Mouse (Mus musculus) heart, embryonic 11.5 days (tissue): ENCODE data around the gene Adad2. TPM values are rescaled to one million over a fixed set of nuclear protein-coding genes. Genes with fewer than 3 reads are reported as not detected.

Experiments used
- ATAC-seq: fragments of 200-750 bp; cut with Nextera tagmentation; replicated peaks from 2 replicates; pipeline ENCODE4 v1.8.0; 2017; ENCODE audit warnings: moderate library complexity; ENCODE audit not compliant: insufficient number of reproducible peaks, low FRiP score, low TSS enrichment
- H3K27ac ChIP-seq: fragments of 300-500 bp; sonication (generic); 2 replicates; pipeline ENCODE4 v1.5.1; 2014; ENCODE audit warnings: mild to moderate bottlenecking, low read depth, low read length
- H3K27me3 ChIP-seq: fragments of 300-500 bp; sonication (generic); 2 replicates; pipeline ENCODE4 v1.6.1; 2014; ENCODE audit warnings: mild to moderate bottlenecking, low read length, mixed read lengths; ENCODE audit not compliant: control insufficient read depth, insufficient read depth
- H3K36me3 ChIP-seq: fragments of 300-500 bp; sonication (generic); 2 replicates; pipeline ENCODE4 v1.6.1; 2014; ENCODE audit warnings: mild to moderate bottlenecking, low read length, moderate library complexity, mixed read lengths; ENCODE audit not compliant: control insufficient read depth, insufficient read depth
- H3K4me1 ChIP-seq: fragments of 300-500 bp; sonication (generic); 2 replicates; pipeline ENCODE4 v1.6.1; 2014; ENCODE audit warnings: low read length; ENCODE audit not compliant: control insufficient read depth, insufficient read depth
- H3K4me2 ChIP-seq: fragments of 300-500 bp; sonication (generic); 2 replicates; pipeline ENCODE4 v1.6.1; 2014; ENCODE audit warnings: mild to moderate bottlenecking, moderate library complexity
- H3K4me3 ChIP-seq: fragments of 300-500 bp; sonication (generic); 2 replicates; pipeline ENCODE4 v1.5.1; 2014; ENCODE audit warnings: low read depth, low read length
- H3K9ac ChIP-seq: fragments of 300-500 bp; sonication (generic); 2 replicates; pipeline ENCODE4 v1.6.1; 2014; ENCODE audit warnings: mild to moderate bottlenecking, low read depth, low read length, moderate library complexity
- H3K9me3 ChIP-seq: fragments of 300-500 bp; sonication (generic); replicated peaks from 2 replicates; pipeline ENCODE4 v1.6.1; 2016; ENCODE audit warnings: low read length; ENCODE audit not compliant: control insufficient read depth
- WGBS: fragments of 180-500 bp; shearing (Covaris S2); extraction: QIAGEN DNeasy Blood & Tissue Kit; methylation state at CpG from one replicate; pipeline ENCODE4 v1.1.7; 2014; ENCODE audit not compliant: insufficient replicate concordance; 5-methylcytosine and 5-hydroxymethylcytosine counted together
- polyA plus RNA-seq: library from polyadenylated mRNA; unstranded; fragments of >200 nt; fragmentation: Nextera tagmentation; extraction: Ambion mirVana; gene quantifications from 2 replicates; pipeline ENCODE4 v1.2.1, GENCODE M21; 2014

Adad2 gene
- polyA plus RNA-seq, 1 experiment from 2014 or later: not detected

DNA sequence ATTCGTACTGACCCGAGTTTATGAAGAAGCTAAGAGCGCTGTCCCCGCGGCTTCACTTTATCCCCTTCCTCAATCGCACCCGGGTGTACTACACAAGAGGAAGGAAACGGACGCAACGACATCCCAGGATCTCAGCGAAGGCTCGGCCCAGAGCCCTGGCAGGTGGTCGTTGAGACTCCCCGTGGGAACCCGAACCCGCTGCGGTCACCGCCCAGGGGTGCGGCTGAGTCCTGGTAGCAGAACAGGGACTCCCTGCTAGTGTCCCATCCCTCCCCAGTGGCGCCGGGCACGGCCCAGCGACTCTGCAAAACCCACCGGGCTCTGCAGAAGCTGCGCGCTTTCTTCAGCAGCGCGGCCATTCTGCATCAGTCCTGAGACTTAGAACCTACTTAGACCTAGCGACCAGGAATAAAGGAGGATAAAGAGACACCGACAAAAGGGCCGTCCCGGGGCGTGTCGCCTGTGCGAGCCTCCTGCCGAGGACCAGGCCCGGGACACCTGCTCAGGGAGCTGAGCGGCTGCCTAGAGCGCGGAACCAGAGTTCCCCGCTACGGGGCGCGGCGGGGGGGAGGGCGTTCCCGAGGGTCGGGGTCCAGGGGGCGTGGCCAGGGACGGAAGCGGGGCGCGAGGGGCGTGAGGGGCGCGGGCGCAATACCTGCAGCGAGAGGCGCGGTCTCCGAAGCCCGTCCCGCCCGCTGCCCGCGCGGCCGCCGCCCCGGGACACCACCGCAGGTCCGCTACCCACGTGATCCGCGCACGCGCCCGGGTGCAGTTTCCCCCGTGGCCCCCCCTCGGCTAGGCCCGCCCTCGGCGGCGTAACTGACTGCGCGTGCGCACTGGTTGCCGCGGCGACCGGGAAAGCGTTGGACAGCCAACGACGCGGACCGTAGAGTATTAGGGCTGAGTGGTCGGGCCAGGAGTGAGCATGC lies 37.8 kb upstream of the Adad2 start, which contains the start of the genes Hsdl1 and Dnaaf1:
TSS of gene Hsdl1 (minus strand) at position 747 of the 929 bp plus-strand sequence.
TSS of gene Dnaaf1 (plus strand) at position 799 of the 929 bp plus-strand sequence.
- Histone ChIP-seq H3K27me3 (peaks cover 21% of the 10 kb centered on the region), H3K36me3 (no peaks in the 10 kb centered on the region), H3K9me3 (no peaks in the 10 kb centered on the region), H3K4me3 (peak within 1 kb of the TSS; percentile 70), H3K27ac (0 out of 2 replicates have a peak within 1 kb of the TSS, but pooled peaks have one; percentile 3), H3K4me2 (peak within 1 kb of the TSS; percentile 89), H3K9ac (peak within 1 kb of the TSS; percentile 73), H3K4me1 (0 out of 2 replicates have a peak, but pooled peaks cover 13% of the 10 kb centered on the region)
- ATAC-seq: peak; percentile 89
- under 1% methylated on average over 97 of the region's 97 CpGs for WGBS

GRCm38 (mm10) chr8:119575366-119575726 lies 37.2 kb upstream of the Adad2 start:
- Histone ChIP-seq H3K27me3 (peaks cover 21% of the 10 kb centered on the region), H3K36me3 (no peaks in the 10 kb centered on the region), H3K9me3 (no peaks in the 10 kb centered on the region), H3K27ac (no peak overlapping the region), H3K9ac (peak overlapping the region; percentile 73), H3K4me3 (peak overlapping the region; percentile 70), H3K4me2 (peak overlapping the region; percentile 89), H3K4me1 (peaks cover 19% of the 10 kb centered on the region)
- no peak for ATAC-seq
- 2% methylated on average over 16 of the region's 16 CpGs for WGBS

DNA sequence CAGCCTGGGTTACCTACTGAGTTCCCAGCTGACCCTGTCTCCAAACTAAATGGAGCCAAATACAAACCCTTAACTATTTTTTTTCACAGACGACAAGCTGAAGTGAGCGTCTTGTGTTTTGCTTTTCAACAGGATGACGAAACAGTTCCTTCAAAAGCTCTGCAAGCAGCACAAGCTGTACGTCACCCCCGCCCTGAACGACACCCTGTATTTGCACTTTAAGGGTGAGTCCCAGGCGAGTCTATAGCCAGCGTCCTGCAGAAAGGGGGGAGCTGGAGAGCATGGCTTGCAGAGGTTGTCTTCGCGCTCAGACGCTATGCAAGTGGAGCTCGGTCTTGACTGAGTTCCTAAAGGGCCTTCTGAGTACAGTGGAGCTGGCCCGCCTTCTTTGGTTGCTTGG lies 33.5 kb upstream of the Adad2 start:
- Histone ChIP-seq H3K4me2 (no peak overlapping the region), H3K4me3 (no peak overlapping the region), H3K27ac (no peak overlapping the region), H3K9me3 (no peaks in the 10 kb centered on the region), H3K9ac (no peak overlapping the region), H3K4me1 (peaks cover 30% of the 10 kb centered on the region), H3K36me3 (no peaks in the 10 kb centered on the region), H3K27me3 (peaks cover 18% of the 10 kb centered on the region)
- ATAC-seq: no peak
- WGBS: 49% methylated on average over 13 of the region's 13 CpGs

DNA sequence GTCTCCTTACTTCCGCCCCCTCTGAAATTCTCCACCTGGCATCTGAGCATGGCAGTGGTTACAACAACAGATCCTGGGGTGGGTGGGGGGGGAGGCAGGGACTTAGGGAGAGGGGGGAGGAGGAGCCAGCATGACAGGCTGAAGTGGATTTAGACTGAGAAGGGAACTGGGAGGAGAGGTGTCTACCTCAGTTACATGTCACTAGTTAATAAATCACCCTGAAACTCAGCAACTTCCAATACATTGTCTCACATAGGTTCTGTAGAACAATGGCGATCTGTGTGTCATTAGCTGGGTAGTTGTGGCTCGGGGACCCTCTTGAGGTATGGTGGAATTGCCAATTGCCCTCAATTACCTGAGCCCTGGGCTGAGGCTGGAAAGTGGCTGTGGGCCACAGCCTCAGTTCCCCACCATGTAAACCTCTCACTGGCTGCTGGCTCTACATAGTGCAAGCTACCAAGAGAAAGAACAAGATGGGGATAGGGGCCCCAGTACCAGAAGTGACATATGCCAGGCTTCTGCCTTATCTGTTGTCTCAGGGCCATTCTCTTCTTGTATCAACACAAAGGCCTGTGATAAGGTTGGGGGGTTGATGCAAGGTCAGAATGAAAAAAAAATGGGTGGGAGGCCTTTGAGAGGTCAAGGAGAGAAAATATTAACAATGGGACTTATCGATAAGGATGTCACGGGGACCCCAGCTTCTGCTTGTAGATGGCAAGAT lies 31.9 kb upstream of the Adad2 start:
- Histone ChIP-seq H3K4me3 (no peak overlapping the region), H3K4me2 (peak overlapping the region; percentile 27), H3K36me3 (no peaks in the 10 kb centered on the region), H3K9me3 (no peaks in the 10 kb centered on the region), H3K27me3 (peaks cover 17% of the 10 kb centered on the region), H3K4me1 (peaks cover 25% of the 10 kb centered on the region), H3K9ac (peak overlapping the region; percentile 46; the same call in 1 of the 2 replicates), H3K27ac (peak overlapping the region; percentile 46)
- peak; percentile 77; the same call in 1 of the 2 replicates for ATAC-seq
- WGBS: 47% methylated on average over 5 of the region's 5 CpGs

- H3K27me3 ChIP-seq: no peaks in the 10 kb centered on the region
- H3K9ac ChIP-seq: 0 out of 2 replicates have a peak overlapping the region, but pooled peaks have one; percentile 54
- H3K36me3 ChIP-seq: no peaks in the 10 kb centered on the region
- 21% methylated on average over 24 of the region's 24 CpGs for WGBS
- H3K4me1 ChIP-seq: peaks cover 19% of the 10 kb centered on the region
- no peaks in the 10 kb centered on the region for H3K9me3 ChIP-seq
- H3K27ac ChIP-seq: 0 out of 2 replicates have a peak overlapping the region, but pooled peaks have one; percentile 29
- ATAC-seq: no peak
- peak overlapping the region; percentile 70 for H3K4me2 ChIP-seq
- peak overlapping the region; percentile 38 for H3K4me3 ChIP-seq
Measured at GRCm38 (mm10) chr8:119585901-119586300, 26.6 kb upstream of the Adad2 start.

- WGBS: 59% methylated on average over 4 of the region's 4 CpGs
- Histone ChIP-seq H3K4me3 (no peak overlapping the region), H3K36me3 (no peaks in the 10 kb centered on the region), H3K4me1 (peaks cover 10% of the 10 kb centered on the region), H3K9me3 (no peaks in the 10 kb centered on the region), H3K9ac (no peak overlapping the region), H3K4me2 (peak overlapping the region; percentile 32), H3K27ac (peak overlapping the region; percentile 70), H3K27me3 (peaks cover 5% of the 10 kb centered on the region)
- no peak for ATAC-seq
Measured at GRCm38 (mm10) chr8:119588321-119588720, 24.2 kb upstream of the Adad2 start.

DNA sequence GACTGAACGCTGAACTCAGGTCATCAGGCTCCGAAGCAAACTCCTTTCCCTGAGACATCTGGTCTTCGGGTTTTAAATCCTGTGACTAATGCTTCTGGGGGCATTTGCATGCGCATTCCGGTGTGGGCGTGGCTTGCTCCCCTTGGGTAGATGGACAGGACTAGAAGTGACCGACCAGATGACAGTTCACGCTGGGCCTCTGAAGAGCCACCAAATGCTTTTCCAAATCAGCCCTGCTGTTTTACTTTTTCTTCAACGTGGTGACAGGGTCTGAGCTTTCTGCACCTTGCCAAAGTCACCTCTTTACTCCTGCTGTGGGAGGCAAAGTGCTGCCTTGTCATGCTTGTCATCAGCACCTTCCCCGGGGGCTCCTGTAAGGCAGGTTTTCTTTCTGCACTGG lies 23.7 kb upstream of the Adad2 start:
- 0 out of 2 replicates have a peak, but pooled peaks have one; percentile 56 for ATAC-seq
- H3K4me3 ChIP-seq: no peak overlapping the region
- H3K4me1 ChIP-seq: peaks cover 10% of the 10 kb centered on the region
- H3K36me3 ChIP-seq: no peaks in the 10 kb centered on the region
- peaks cover 5% of the 10 kb centered on the region for H3K27me3 ChIP-seq
- H3K9me3 ChIP-seq: no peaks in the 10 kb centered on the region
- 0 out of 2 replicates have a peak overlapping the region, but pooled peaks have one; percentile 3 for H3K9ac ChIP-seq
- H3K27ac ChIP-seq: peak overlapping the region; percentile 70; the same call in 1 of the 2 replicates
- 14% methylated on average over 10 of the region's 10 CpGs for WGBS
- peak overlapping the region; percentile 32 for H3K4me2 ChIP-seq

DNA sequence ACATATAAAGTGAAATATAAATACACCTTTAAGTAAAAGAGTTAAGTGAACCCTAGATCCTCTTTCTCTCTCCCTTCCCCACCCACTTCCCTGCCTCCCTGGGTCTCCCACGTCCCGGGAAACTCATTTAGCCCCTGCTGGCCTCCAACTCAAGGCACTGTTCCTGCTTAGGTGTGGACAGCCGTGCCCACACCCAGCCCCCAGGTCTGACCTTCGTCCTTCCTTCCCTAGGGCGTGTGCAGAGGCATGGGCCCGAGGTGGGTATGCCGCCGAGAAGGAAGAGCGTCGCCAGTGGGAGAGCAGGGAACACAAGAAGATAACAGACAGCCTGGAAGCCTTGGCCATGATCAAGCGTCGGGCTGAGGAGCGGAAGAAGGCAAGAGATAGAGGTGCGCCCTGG lies 22.2 kb upstream of the Adad2 start:
- peaks cover 5% of the 10 kb centered on the region for H3K27me3 ChIP-seq
- no peak overlapping the region for H3K4me2 ChIP-seq
- peaks cover 12% of the 10 kb centered on the region for H3K4me1 ChIP-seq
- no peaks in the 10 kb centered on the region for H3K36me3 ChIP-seq
- H3K4me3 ChIP-seq: no peak overlapping the region
- WGBS: 58% methylated on average over 14 of the region's 14 CpGs
- no peak overlapping the region for H3K9ac ChIP-seq
- no peak for ATAC-seq
- H3K9me3 ChIP-seq: no peaks in the 10 kb centered on the region
- no peak overlapping the region for H3K27ac ChIP-seq
